Mouse (Mus musculus) lung, adult 2 months (tissue): Measurements from ENCODE around the gene Lsm11.

ENCODE experiments used
- CTCF ChIP-seq: fragments of 200-500 bp; IDR thresholded peaks from 2 replicates; pipeline ENCODE4 v1.5.1; 2011; ENCODE audit warnings: mild to moderate bottlenecking, low read length, control low read depth; ENCODE audit not compliant: insufficient read depth
- POLR2A ChIP-seq: fragments of 200-500 bp; IDR thresholded peaks from 2 replicates; pipeline ENCODE4 v1.6.1; 2011; ENCODE audit warnings: low read depth, mild to moderate bottlenecking, control low read depth, low read length, borderline replicate concordance; ENCODE audit errors: extremely low read depth

- TF ChIP-seq POLR2A: no peak
- TF ChIP-seq CTCF: no peak
These were observed 34.0 kb downstream of the Lsm11 start for GRCm38 (mm10) chr11:45910701-45911100.
